Mouse (Mus musculus) kidney, adult 2 months (tissue): ENCODE measurements at regions not wholly inside any gene's neighbourhood (a gene's known extent, or its start where the extent isn't known, plus 50 kb on each side); places are given as distances from the start of the nearest gene placed in this dataset.

Experiments used
- CTCF ChIP-seq: fragments of 200-500 bp; conservative IDR thresholded peaks from 2 replicates; pipeline ENCODE4 v1.5.1; 2011; ENCODE audit warnings: low read depth, mild to moderate bottlenecking, control low read depth, low read length, moderate library complexity, mixed read lengths; ENCODE audit not compliant: insufficient read depth, insufficient read length
- POLR2A ChIP-seq: fragments of 200-500 bp; IDR thresholded peaks from one replicate; pipeline ENCODE4 v1.6.1; 2011; ENCODE audit warnings: low read depth, low read length, control low read depth

GRCm38 (mm10) chr6:84353425-84354220, 240.1 kb downstream of the Cyp26b1 start:
- TF ChIP-seq POLR2A (no peak), CTCF (no peak)
